Mouse (Mus musculus): ENCODE measurements at regions not wholly inside any gene's neighbourhood (a gene's known extent, or its start where the extent isn't known, plus 50 kb on each side); places are given as distances from the start of the nearest gene placed in this dataset.

DNA sequence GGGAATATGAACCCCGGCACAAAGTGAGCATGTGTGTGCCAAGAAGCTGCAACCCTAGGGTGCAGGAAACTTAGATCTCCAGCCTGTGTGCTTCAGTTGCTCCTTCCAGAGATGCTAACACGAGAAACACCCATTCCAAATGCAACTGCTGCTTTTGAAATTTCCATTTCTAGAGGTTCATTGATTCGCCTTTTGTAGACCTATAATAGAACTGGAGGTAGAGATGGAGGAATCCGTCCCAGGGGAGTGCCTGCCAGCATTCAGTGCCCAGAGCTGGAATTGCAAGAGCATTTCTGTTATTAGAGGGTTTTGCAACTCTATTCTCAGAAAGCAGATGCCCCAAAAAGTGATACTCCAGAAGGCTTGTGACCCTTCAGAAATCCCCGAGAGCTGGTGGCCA, 172.8 kb upstream of the Sfrp2 start:
- no peak for TF ChIP-seq POLR2A (IDR thresholded peaks at IDR 0.05; ENCODE audit: insufficient read depth, low read depth, low read length)
- no peak for TF ChIP-seq CTCF (IDR thresholded peaks at IDR 0.05; ENCODE audit: insufficient read depth, low read depth, low read length)

Measured in olfactory bulb, adult 2 months (tissue).